Mouse (Mus musculus): ENCODE data around the gene Cemip.

Gene Cemip

GRCm38 (mm10) chr7:84028368-84028767 is 57.9 kb downstream of the Cemip start:
- peak; percentile 25 for DNase-seq (ENCODE audit: low read depth, low spot score)

- DNase-seq (ENCODE audit: low read depth, low spot score): no peak
These were observed 59.2 kb downstream of the Cemip start for GRCm38 (mm10) chr7:84026950-84027585.

GRCm38 (mm10) chr7:84026090-84026489 is 60.2 kb downstream of the Cemip start:
- no peak for DNase-seq (ENCODE audit: low read depth, low spot score)

- DNase-seq (ENCODE audit: low read depth, low spot score): no peak
These were observed 62.8 kb downstream of the Cemip start for GRCm38 (mm10) chr7:84023466-84023865.

GRCm38 (mm10) chr7:84022462-84022861 is 63.8 kb downstream of the Cemip start:
- no peak for DNase-seq (ENCODE audit: low read depth, low spot score)

- peak; percentile 6 for DNase-seq (ENCODE audit: low read depth, low spot score)
These were observed 66.9 kb downstream of the Cemip start for GRCm38 (mm10) chr7:84019381-84019780.

GRCm38 (mm10) chr7:84018291-84019266 is 67.7 kb downstream of the Cemip start:
- DNase-seq (ENCODE audit: low read depth, low spot score): peak; percentile 53

- DNase-seq (ENCODE audit: low read depth, low spot score): no peak
These were observed 71.3 kb downstream of the Cemip start for GRCm38 (mm10) chr7:84015050-84015449.

- no peak for DNase-seq (ENCODE audit: low read depth, low spot score)
These were observed 72.6 kb downstream of the Cemip start for GRCm38 (mm10) chr7:84013656-84014055.

- DNase-seq (ENCODE audit: low read depth, low spot score): no peak
These were observed 81.9 kb downstream of the Cemip start for GRCm38 (mm10) chr7:84004357-84004756.

- no peak for DNase-seq (ENCODE audit: low read depth, low spot score)
These were observed 84.8 kb downstream of the Cemip start for GRCm38 (mm10) chr7:84001516-84001915.

GRCm38 (mm10) chr7:84000671-84001070 is 85.6 kb downstream of the Cemip start:
- no peak for DNase-seq (ENCODE audit: low read depth, low spot score)

GRCm38 (mm10) chr7:83999647-84000046 is 86.7 kb downstream of the Cemip start:
- no peak for DNase-seq (ENCODE audit: low read depth, low spot score)

GRCm38 (mm10) chr7:83994348-83994747 is 92.0 kb downstream of the Cemip start:
- DNase-seq (ENCODE audit: low read depth, low spot score): no peak

GRCm38 (mm10) chr7:83989294-83989693 is 97.0 kb downstream of the Cemip start:
- DNase-seq (ENCODE audit: low read depth, low spot score): no peak

- DNase-seq (ENCODE audit: low read depth, low spot score): no peak
These were observed 100.6 kb downstream of the Cemip start for GRCm38 (mm10) chr7:83985751-83986150.

GRCm38 (mm10) chr7:83982566-83982965 is 103.7 kb downstream of the Cemip start:
- DNase-seq (ENCODE audit: low read depth, low spot score): peak; percentile 19

- no peak for DNase-seq (ENCODE audit: low read depth, low spot score)
These were observed 107.3 kb downstream of the Cemip start for GRCm38 (mm10) chr7:83978945-83979536.

- DNase-seq (ENCODE audit: low read depth, low spot score): peak; percentile 25
These were observed 107.9 kb downstream of the Cemip start for GRCm38 (mm10) chr7:83978410-83978809.

GRCm38 (mm10) chr7:83976413-83976958 is 109.8 kb downstream of the Cemip start:
- peak; percentile 77 for DNase-seq (ENCODE audit: low read depth, low spot score)

GRCm38 (mm10) chr7:83975283-83975682 is 111.0 kb downstream of the Cemip start:
- DNase-seq (ENCODE audit: low read depth, low spot score): peak; percentile 74

- DNase-seq (ENCODE audit: low read depth, low spot score): no peak
These were observed 113.8 kb downstream of the Cemip start for GRCm38 (mm10) chr7:83972485-83972884.

Data from 3T3-L1 (cell line).